Mouse (Mus musculus) liver, adult (tissue): Measurements from ENCODE around the gene 3110021N24Rik.

ENCODE experiments used
- GATA4 ChIP-seq: IDR thresholded peaks from 2 replicates; pipeline ENCODE4 v1.6.1; 2014; ENCODE audit warnings: mild to moderate bottlenecking, low read length; ENCODE audit not compliant: insufficient replicate concordance

3110021N24Rik gene

GRCm38 (mm10) chr4:108781596-108781995, 62.1 kb downstream of the 3110021N24Rik start:
- no peak for TF ChIP-seq GATA4

- no peak for TF ChIP-seq GATA4
Measured at GRCm38 (mm10) chr4:108782421-108783085, 63.1 kb downstream of the 3110021N24Rik start.

- TF ChIP-seq GATA4, result no peak
Measured at GRCm38 (mm10) chr4:108789258-108789936, 69.9 kb downstream of the 3110021N24Rik start.

GRCm38 (mm10) chr4:108790507-108790906, 71.1 kb downstream of the 3110021N24Rik start:
- no peak for TF ChIP-seq GATA4

GRCm38 (mm10) chr4:108793941-108794340, 74.5 kb downstream of the 3110021N24Rik start:
- no peak for TF ChIP-seq GATA4

GRCm38 (mm10) chr4:108796701-108797100, 77.3 kb downstream of the 3110021N24Rik start:
- no peak for TF ChIP-seq GATA4

GRCm38 (mm10) chr4:108798083-108798830, 78.8 kb downstream of the 3110021N24Rik start:
- TF ChIP-seq GATA4, result no peak

- no peak for TF ChIP-seq GATA4
Measured at GRCm38 (mm10) chr4:108803535-108803934, 84.1 kb downstream of the 3110021N24Rik start.

GRCm38 (mm10) chr4:108811142-108811541, 91.7 kb downstream of the 3110021N24Rik start:
- no peak for TF ChIP-seq GATA4

GRCm38 (mm10) chr4:108811550-108811949, 92.1 kb downstream of the 3110021N24Rik start:
- no peak for TF ChIP-seq GATA4

GRCm38 (mm10) chr4:108825677-108826076, 106.2 kb downstream of the 3110021N24Rik start:
- TF ChIP-seq GATA4, result no peak

- TF ChIP-seq GATA4, result no peak
Measured at GRCm38 (mm10) chr4:108826096-108826495, 106.6 kb downstream of the 3110021N24Rik start.

GRCm38 (mm10) chr4:108826643-108827042, 107.2 kb downstream of the 3110021N24Rik start:
- no peak for TF ChIP-seq GATA4

- no peak for TF ChIP-seq GATA4
Measured at GRCm38 (mm10) chr4:108830698-108831097, 111.2 kb downstream of the 3110021N24Rik start.
